Mouse (Mus musculus): Measurements from ENCODE around the gene Mapk11. TPM values are rescaled to one million over a fixed set of nuclear protein-coding genes. Genes with fewer than 3 reads are reported as not detected.

Mapk11 gene
- polyA plus RNA-seq, 1 experiment from 2014 or later, result 24.9 TPM

DNA sequence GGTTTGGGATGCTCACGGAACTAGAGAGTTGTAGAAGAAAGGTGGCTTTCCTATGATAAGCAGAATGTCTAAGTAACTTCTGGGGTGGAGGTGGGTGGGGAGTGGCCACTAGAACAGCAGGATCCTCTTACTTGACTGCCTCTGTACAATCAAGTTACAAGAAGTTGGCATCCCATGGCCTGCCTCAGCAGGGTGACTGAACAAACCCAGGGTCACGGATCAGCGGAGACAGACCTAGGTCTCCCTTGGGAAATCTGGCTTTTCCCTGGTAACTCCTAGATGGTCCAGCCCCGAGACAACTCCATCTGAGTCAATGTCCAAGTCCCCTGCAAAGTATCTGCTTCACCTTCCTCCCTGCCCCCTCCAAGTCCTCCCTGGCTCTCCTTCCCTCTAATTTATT is 1.5 kb downstream of the Mapk11 start:
- Histone ChIP-seq H3K9me3 (ENCODE audit: control insufficient read depth, low read length) (no peaks in the 10 kb centered on the region), H3K4me2 (ENCODE audit: low read depth, low read length) (peak overlapping the region; percentile 87), H3K4me1 (ENCODE audit: control insufficient read depth, insufficient read depth, low read length) (peaks cover 27% of the 10 kb centered on the region), H3K27ac (ENCODE audit: low read depth, low read length) (no peak overlapping the region), H3K27me3 (ENCODE audit: control insufficient read depth, insufficient read depth, low read length) (no peaks in the 10 kb centered on the region), H3K36me3 (ENCODE audit: control insufficient read depth, insufficient read depth, low read length) (0 out of 2 replicates have a peak, but pooled peaks cover 9% of the 10 kb centered on the region), H3K4me3 (ENCODE audit: low read depth, low read length) (peak overlapping the region; percentile 79; the same call in 1 of the 2 replicates), H3K9ac (replicated peaks; ENCODE audit: low read depth, low read length) (peak overlapping the region; percentile 86; the same call in 1 of the 2 replicates)
- WGBS, result 45% methylated on average over 4 of the region's 4 CpGs
- ATAC-seq (ENCODE audit: low read depth), result no peak

DNA sequence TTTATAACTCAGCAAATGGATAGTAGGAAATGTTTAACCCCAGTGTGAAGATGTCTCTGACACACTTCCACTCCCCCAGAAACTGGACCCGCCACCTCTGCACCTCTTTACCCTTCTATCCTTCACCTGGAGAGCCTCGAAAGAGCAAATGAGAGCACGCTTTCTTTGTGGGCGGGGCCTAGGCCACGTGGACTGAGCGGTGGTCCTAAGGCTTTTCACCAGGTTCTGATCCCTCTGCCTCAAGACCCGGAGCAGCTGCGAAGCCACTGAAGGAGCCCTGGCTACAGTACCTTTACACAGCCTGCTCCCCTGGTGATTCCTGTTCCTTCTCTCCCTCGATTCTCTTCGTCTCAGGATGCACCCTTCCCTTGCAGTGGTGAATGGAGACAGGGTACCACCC is 2.0 kb downstream of the Mapk11 start:
- H3K27ac ChIP-seq (ENCODE audit: low read depth, low read length), result no peak overlapping the region
- no peaks in the 10 kb centered on the region for H3K27me3 ChIP-seq (ENCODE audit: control insufficient read depth, insufficient read depth, low read length)
- H3K4me2 ChIP-seq (ENCODE audit: low read depth, low read length), result peak overlapping the region; percentile 87
- 0 out of 2 replicates have a peak, but pooled peaks cover 9% of the 10 kb centered on the region for H3K36me3 ChIP-seq (ENCODE audit: control insufficient read depth, insufficient read depth, low read length)
- no peaks in the 10 kb centered on the region for H3K9me3 ChIP-seq (ENCODE audit: control insufficient read depth, low read length)
- H3K9ac ChIP-seq (replicated peaks; ENCODE audit: low read depth, low read length), result no peak overlapping the region
- H3K4me3 ChIP-seq (ENCODE audit: low read depth, low read length), result peak overlapping the region; percentile 79; the same call in 1 of the 2 replicates
- H3K4me1 ChIP-seq (ENCODE audit: control insufficient read depth, insufficient read depth, low read length), result peaks cover 27% of the 10 kb centered on the region
- ATAC-seq (ENCODE audit: low read depth), result no peak
- whole genome bisulfite sequencing, result 17% methylated on average over 10 of the region's 10 CpGs

DNA sequence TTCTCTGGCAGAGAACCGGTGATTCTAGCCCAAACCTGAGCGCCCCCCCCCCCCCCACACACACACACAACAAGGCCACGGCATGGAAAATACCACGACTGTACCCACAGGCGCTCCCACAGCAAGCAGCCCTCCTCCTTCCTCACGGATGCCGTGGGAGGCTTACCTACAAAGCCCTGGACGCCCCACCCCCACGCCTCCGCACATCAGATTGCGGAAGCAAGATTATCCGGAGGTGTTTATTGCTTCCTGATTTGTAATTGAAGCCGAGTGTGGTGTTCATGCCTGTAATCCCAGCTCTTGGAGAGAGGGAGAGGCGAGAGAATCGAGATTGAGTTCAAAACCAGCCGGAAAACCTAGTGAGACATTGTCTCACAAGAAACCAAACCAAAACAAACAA is 2.4 kb downstream of the Mapk11 start:
- H3K9me3 ChIP-seq (ENCODE audit: control insufficient read depth, low read length), result no peaks in the 10 kb centered on the region
- peak overlapping the region; percentile 70 for H3K27ac ChIP-seq (ENCODE audit: low read depth, low read length)
- H3K9ac ChIP-seq (replicated peaks; ENCODE audit: low read depth, low read length), result peak overlapping the region; percentile 63
- ATAC-seq (ENCODE audit: low read depth), result no peak
- 7% methylated on average over 15 of the region's 16 CpGs for WGBS
- 0 out of 2 replicates have a peak, but pooled peaks cover 9% of the 10 kb centered on the region for H3K36me3 ChIP-seq (ENCODE audit: control insufficient read depth, insufficient read depth, low read length)
- H3K4me2 ChIP-seq (ENCODE audit: low read depth, low read length), result peak overlapping the region; percentile 87
- H3K4me3 ChIP-seq (ENCODE audit: low read depth, low read length), result peak overlapping the region; percentile 79
- H3K4me1 ChIP-seq (ENCODE audit: control insufficient read depth, insufficient read depth, low read length), result peaks cover 23% of the 10 kb centered on the region
- no peaks in the 10 kb centered on the region for H3K27me3 ChIP-seq (ENCODE audit: control insufficient read depth, insufficient read depth, low read length)

GRCm38 (mm10) chr15:89146537-89146936 is 2.9 kb downstream of the Mapk11 start:
- H3K27ac ChIP-seq (ENCODE audit: low read depth, low read length), result peak overlapping the region; percentile 70
- 1% methylated on average over 27 of the region's 27 CpGs for WGBS
- H3K4me1 ChIP-seq (ENCODE audit: control insufficient read depth, insufficient read depth, low read length), result peaks cover 23% of the 10 kb centered on the region
- H3K9ac ChIP-seq (replicated peaks; ENCODE audit: low read depth, low read length), result peak overlapping the region; percentile 63
- no peaks in the 10 kb centered on the region for H3K27me3 ChIP-seq (ENCODE audit: control insufficient read depth, insufficient read depth, low read length)
- H3K36me3 ChIP-seq (ENCODE audit: control insufficient read depth, insufficient read depth, low read length), result 0 out of 2 replicates have a peak, but pooled peaks cover 9% of the 10 kb centered on the region
- H3K4me3 ChIP-seq (ENCODE audit: low read depth, low read length), result peak overlapping the region; percentile 79
- H3K4me2 ChIP-seq (ENCODE audit: low read depth, low read length), result peak overlapping the region; percentile 87
- no peaks in the 10 kb centered on the region for H3K9me3 ChIP-seq (ENCODE audit: control insufficient read depth, low read length)
- peak; percentile 36; the same call in 1 of the 2 replicates for ATAC-seq (ENCODE audit: low read depth)

DNA sequence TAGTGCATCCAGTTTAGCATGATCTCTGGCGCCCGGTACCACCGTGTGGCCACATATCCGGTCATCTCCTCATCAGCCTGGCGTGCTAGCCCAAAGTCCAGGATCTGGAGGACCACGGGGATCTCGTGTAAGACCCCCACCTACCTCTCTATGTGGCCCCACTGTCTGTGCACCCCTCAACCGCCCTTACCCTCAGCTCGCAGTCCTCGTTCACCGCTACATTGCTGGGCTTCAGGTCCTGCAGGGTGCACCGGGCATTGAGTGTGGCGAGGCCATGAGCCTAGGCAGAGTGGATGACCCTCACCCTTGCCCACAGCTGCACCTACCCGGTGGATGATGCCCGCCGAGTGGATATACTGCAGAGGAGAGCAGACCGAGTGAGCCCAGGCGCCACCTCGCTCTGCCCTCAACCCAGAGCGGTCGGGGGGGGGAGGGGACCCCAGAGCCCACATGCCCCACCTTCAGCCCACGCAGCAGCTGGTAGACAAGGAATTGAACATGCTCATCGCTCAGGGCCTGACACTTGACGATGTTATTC is 3.5 kb downstream of the Mapk11 start:
- 0 out of 2 replicates have a peak, but pooled peaks cover 9% of the 10 kb centered on the region for H3K36me3 ChIP-seq (ENCODE audit: control insufficient read depth, insufficient read depth, low read length)
- 0 out of 2 replicates have a peak, but pooled peaks cover 2% of the 10 kb centered on the region for H3K27me3 ChIP-seq (ENCODE audit: control insufficient read depth, insufficient read depth, low read length)
- 81% methylated on average over 24 of the region's 24 CpGs for WGBS
- H3K4me1 ChIP-seq (ENCODE audit: control insufficient read depth, insufficient read depth, low read length), result peaks cover 24% of the 10 kb centered on the region
- ATAC-seq (ENCODE audit: low read depth), result no peak
- H3K4me3 ChIP-seq (ENCODE audit: low read depth, low read length), result peak overlapping the region; percentile 79
- H3K9me3 ChIP-seq (ENCODE audit: control insufficient read depth, low read length), result no peaks in the 10 kb centered on the region
- H3K4me2 ChIP-seq (ENCODE audit: low read depth, low read length), result peak overlapping the region; percentile 87
- no peak overlapping the region for H3K9ac ChIP-seq (replicated peaks; ENCODE audit: low read depth, low read length)
- H3K27ac ChIP-seq (ENCODE audit: low read depth, low read length), result no peak overlapping the region

DNA sequence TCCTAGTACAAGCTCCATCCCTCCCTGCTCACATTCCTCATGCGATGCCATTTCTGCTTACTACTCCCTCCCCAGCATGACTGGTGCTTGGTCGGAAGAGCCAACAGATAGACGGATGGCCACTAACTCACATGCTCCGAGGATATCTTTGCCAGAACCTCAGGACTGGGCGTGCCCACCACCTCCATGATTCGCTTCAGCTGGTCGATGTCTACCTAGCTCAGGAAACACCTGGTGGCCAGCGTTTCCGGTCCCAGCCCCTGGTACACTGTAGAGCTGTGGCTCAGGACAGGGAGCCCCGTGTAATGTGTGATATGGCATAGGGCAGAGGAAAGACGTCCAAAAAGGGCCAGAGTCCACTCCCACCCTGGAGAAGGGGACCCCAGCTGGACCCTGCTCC is 4.5 kb downstream of the Mapk11 start:
- Histone ChIP-seq H3K4me3 (ENCODE audit: low read depth, low read length) (no peak overlapping the region), H3K27me3 (ENCODE audit: control insufficient read depth, insufficient read depth, low read length) (peaks cover 6% of the 10 kb centered on the region; the same call in 1 of the 2 replicates), H3K36me3 (ENCODE audit: control insufficient read depth, insufficient read depth, low read length) (0 out of 2 replicates have a peak, but pooled peaks cover 9% of the 10 kb centered on the region), H3K9me3 (ENCODE audit: control insufficient read depth, low read length) (no peaks in the 10 kb centered on the region), H3K4me1 (ENCODE audit: control insufficient read depth, insufficient read depth, low read length) (peaks cover 31% of the 10 kb centered on the region), H3K27ac (ENCODE audit: low read depth, low read length) (no peak overlapping the region), H3K9ac (replicated peaks; ENCODE audit: low read depth, low read length) (no peak overlapping the region), H3K4me2 (ENCODE audit: low read depth, low read length) (no peak overlapping the region)
- whole genome bisulfite sequencing, result 94% methylated on average over 11 of the region's 11 CpGs
- no peak for ATAC-seq (ENCODE audit: low read depth)

- Histone ChIP-seq H3K9ac (replicated peaks; ENCODE audit: low read depth, low read length) (no peak overlapping the region), H3K27ac (ENCODE audit: low read depth, low read length) (no peak overlapping the region), H3K9me3 (ENCODE audit: control insufficient read depth, low read length) (no peaks in the 10 kb centered on the region), H3K4me1 (ENCODE audit: control insufficient read depth, insufficient read depth, low read length) (peaks cover 30% of the 10 kb centered on the region), H3K27me3 (ENCODE audit: control insufficient read depth, insufficient read depth, low read length) (peaks cover 8% of the 10 kb centered on the region; the same call in 1 of the 2 replicates), H3K4me2 (ENCODE audit: low read depth, low read length) (no peak overlapping the region), H3K4me3 (ENCODE audit: low read depth, low read length) (no peak overlapping the region), H3K36me3 (ENCODE audit: control insufficient read depth, insufficient read depth, low read length) (0 out of 2 replicates have a peak, but pooled peaks cover 9% of the 10 kb centered on the region)
- ATAC-seq (ENCODE audit: low read depth), result no peak
- WGBS, result 95% methylated on average over 2 of the region's 2 CpGs
These were observed 6.3 kb downstream of the Mapk11 start for GRCm38 (mm10) chr15:89143134-89143533.

- WGBS, result 74% methylated on average over 4 of the region's 4 CpGs
- no peak overlapping the region for H3K4me2 ChIP-seq (ENCODE audit: low read depth, low read length)
- no peak overlapping the region for H3K4me3 ChIP-seq (ENCODE audit: low read depth, low read length)
- 0 out of 2 replicates have a peak, but pooled peaks cover 9% of the 10 kb centered on the region for H3K36me3 ChIP-seq (ENCODE audit: control insufficient read depth, insufficient read depth, low read length)
- peaks cover 8% of the 10 kb centered on the region; the same call in 1 of the 2 replicates for H3K27me3 ChIP-seq (ENCODE audit: control insufficient read depth, insufficient read depth, low read length)
- no peak overlapping the region for H3K9ac ChIP-seq (replicated peaks; ENCODE audit: low read depth, low read length)
- no peak overlapping the region for H3K27ac ChIP-seq (ENCODE audit: low read depth, low read length)
- ATAC-seq (ENCODE audit: low read depth), result no peak
- H3K4me1 ChIP-seq (ENCODE audit: control insufficient read depth, insufficient read depth, low read length), result peaks cover 22% of the 10 kb centered on the region
- no peaks in the 10 kb centered on the region for H3K9me3 ChIP-seq (ENCODE audit: control insufficient read depth, low read length)
These were observed 7.5 kb downstream of the Mapk11 start for GRCm38 (mm10) chr15:89141905-89142304.

DNA sequence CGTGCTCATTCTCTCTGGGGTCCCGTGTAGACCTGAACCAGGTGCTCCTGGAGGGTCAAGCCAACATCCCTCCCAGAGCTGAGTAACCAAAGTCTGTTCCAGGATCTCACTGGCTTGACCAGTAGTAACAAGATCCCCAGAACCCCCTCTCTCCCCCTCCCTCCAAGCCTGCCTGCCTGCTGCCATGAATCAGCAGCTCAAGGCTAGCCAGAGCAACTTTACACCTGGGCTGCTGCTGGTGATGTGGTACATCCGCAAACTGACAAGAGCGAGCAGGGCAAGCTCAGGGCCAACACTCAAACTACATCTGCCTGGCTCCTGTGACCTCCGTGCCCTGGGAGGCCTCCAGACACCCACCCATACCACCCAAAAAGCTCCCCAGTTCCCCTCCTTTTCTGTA is 8.0 kb downstream of the Mapk11 start:
- Histone ChIP-seq H3K27ac (ENCODE audit: low read depth, low read length) (no peak overlapping the region), H3K27me3 (ENCODE audit: control insufficient read depth, insufficient read depth, low read length) (peaks cover 8% of the 10 kb centered on the region; the same call in 1 of the 2 replicates), H3K36me3 (ENCODE audit: control insufficient read depth, insufficient read depth, low read length) (0 out of 2 replicates have a peak, but pooled peaks cover 9% of the 10 kb centered on the region), H3K9ac (replicated peaks; ENCODE audit: low read depth, low read length) (no peak overlapping the region), H3K9me3 (ENCODE audit: control insufficient read depth, low read length) (no peaks in the 10 kb centered on the region), H3K4me3 (ENCODE audit: low read depth, low read length) (no peak overlapping the region), H3K4me2 (ENCODE audit: low read depth, low read length) (no peak overlapping the region), H3K4me1 (ENCODE audit: control insufficient read depth, insufficient read depth, low read length) (peaks cover 17% of the 10 kb centered on the region)
- no peak for ATAC-seq (ENCODE audit: low read depth)
- WGBS, result 35% methylated on average over 5 of the region's 5 CpGs

Data from neural tube, embryonic 14.5 days (tissue).